Mouse (Mus musculus): ENCODE results near the gene Naxe. TPM values are rescaled to one million over a fixed set of nuclear protein-coding genes. Genes with fewer than 3 reads are reported as not detected.

Naxe gene
- total and polyA plus RNA-seq, 3 experiments = 41.1 to 44.1 (median 42.4) TPM

DNA sequence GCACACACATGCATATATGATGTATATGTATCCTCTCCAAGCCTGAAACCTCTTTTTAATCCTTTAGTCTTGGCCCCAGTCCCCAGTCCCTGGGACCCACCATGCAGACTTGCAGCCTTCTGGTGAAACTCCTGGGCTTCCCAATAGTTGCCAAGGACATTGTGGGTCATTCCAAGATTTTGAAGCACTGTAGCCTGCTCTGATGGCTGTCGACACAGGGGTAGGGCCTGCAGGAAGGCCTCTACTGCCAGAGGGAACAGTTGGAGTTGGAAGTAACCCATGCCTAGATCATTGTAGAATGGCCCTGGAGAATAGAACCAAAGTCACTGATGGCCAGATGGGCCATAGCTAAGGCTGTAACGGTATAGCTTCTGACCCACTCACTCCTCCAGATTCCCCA is 16.1 kb upstream of the Naxe start:
- TF ChIP-seq CTCF (IDR thresholded peaks at IDR 0.05; ENCODE audit: low read depth, low read length) = no peak
- no peak for TF ChIP-seq GATA1 (IDR thresholded peaks at IDR 0.05; ENCODE audit: borderline replicate concordance, low read length)
- TF ChIP-seq POLR2AphosphoS5 (IDR thresholded peaks at IDR 0.05; ENCODE audit: insufficient replicate concordance, low read depth, low read length) = no peak
- TF ChIP-seq TAL1 (conservative IDR thresholded peaks at IDR 0.05; ENCODE audit: low read depth, low read length) = no peak
- no peak for TF ChIP-seq GATA2 (IDR thresholded peaks at IDR 0.05; ENCODE audit: borderline replicate concordance, low read depth, low read length)
- DNase-seq (ENCODE audit: low spot score) (no peak), ATAC-seq (ENCODE audit: extremely low read depth, insufficient number of reproducible peaks, low FRiP score, poor library complexity, severe bottlenecking) (no peak)
- Histone ChIP-seq H3K36me3 (replicated peaks) (no peaks in the 10 kb centered on the region), H3K27me3 (ENCODE audit: insufficient read depth, low read length) (peaks cover 63% of the 10 kb centered on the region), H3K4me3 (ENCODE audit: low read depth, low read length) (no peak overlapping the region), H3K9me3 (replicated peaks) (no peaks in the 10 kb centered on the region), H3K4me1 (ENCODE audit: insufficient read depth, low read depth, low read length) (peaks cover 4% of the 10 kb centered on the region; the same call in 1 of the 2 replicates)

DNA sequence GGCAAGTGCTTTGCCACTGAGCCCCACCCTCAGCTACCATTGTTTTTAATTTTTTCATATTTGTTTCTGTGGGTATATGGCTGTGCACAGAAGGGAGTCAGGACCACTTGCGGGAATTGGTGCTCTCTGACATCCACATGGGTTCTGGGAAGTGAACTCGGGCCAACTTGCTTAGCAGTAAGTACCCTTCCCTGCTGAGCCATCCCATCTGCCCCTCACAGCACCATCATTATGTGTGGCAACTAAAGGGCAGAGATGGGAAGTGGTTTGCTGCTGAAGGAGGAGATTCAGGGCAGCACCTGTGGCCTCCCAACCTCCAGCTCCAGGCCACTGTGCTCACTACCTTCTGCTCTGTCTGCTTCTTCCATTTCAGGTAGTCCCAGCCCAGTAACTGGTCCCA is 15.3 kb upstream of the Naxe start:
- no peak for TF ChIP-seq GATA2 (IDR thresholded peaks at IDR 0.05; ENCODE audit: borderline replicate concordance, low read depth, low read length)
- no peak for TF ChIP-seq GATA1 (IDR thresholded peaks at IDR 0.05; ENCODE audit: borderline replicate concordance, low read length)
- no peak for TF ChIP-seq POLR2AphosphoS5 (IDR thresholded peaks at IDR 0.05; ENCODE audit: insufficient replicate concordance, low read depth, low read length)
- no peak for TF ChIP-seq TAL1 (conservative IDR thresholded peaks at IDR 0.05; ENCODE audit: low read depth, low read length)
- TF ChIP-seq CTCF (IDR thresholded peaks at IDR 0.05; ENCODE audit: low read depth, low read length) = no peak
- H3K4me3 ChIP-seq (ENCODE audit: low read depth, low read length) = no peak overlapping the region
- peaks cover 58% of the 10 kb centered on the region for H3K27me3 ChIP-seq (ENCODE audit: insufficient read depth, low read length)
- no peaks in the 10 kb centered on the region for H3K36me3 ChIP-seq (replicated peaks)
- no peaks in the 10 kb centered on the region for H3K9me3 ChIP-seq (replicated peaks)
- peaks cover 4% of the 10 kb centered on the region; the same call in 1 of the 2 replicates for H3K4me1 ChIP-seq (ENCODE audit: insufficient read depth, low read depth, low read length)
- DNase-seq (ENCODE audit: low spot score) (no peak), ATAC-seq (ENCODE audit: extremely low read depth, insufficient number of reproducible peaks, low FRiP score, poor library complexity, severe bottlenecking) (no peak)

DNA sequence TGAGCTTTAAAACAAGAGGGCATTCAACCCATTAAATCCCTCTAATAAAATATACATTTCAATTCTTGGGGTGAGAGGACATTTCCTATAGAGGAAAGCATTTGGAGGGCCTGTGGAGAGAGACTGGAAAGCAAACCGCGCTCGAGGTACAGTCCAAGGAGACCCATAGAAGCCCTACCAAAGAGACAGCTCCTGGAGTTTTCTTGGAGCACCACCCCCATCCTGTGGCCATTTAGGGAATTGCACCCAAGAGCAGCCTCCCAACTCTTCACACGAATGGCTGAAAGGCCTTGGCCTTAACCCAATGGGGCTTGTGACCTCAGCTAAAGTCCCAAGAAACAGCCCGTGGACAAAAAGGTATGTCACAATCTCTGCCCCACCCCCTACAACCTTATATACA is 13.5 kb upstream of the Naxe start:
- H3K36me3 ChIP-seq (replicated peaks) = no peaks in the 10 kb centered on the region
- peak; percentile 73 for DNase-seq (ENCODE audit: low spot score)
- H3K9me3 ChIP-seq (replicated peaks) = no peaks in the 10 kb centered on the region
- peak; percentile 49; the same call in 1 of the 2 replicates for ATAC-seq (ENCODE audit: extremely low read depth, insufficient number of reproducible peaks, low FRiP score, poor library complexity, severe bottlenecking)
- no peak overlapping the region for H3K4me3 ChIP-seq (ENCODE audit: low read depth, low read length)
- peaks cover 4% of the 10 kb centered on the region; the same call in 1 of the 2 replicates for H3K4me1 ChIP-seq (ENCODE audit: insufficient read depth, low read depth, low read length)
- no peak for TF ChIP-seq GATA2 (IDR thresholded peaks at IDR 0.05; ENCODE audit: borderline replicate concordance, low read depth, low read length)
- TF ChIP-seq CTCF (IDR thresholded peaks at IDR 0.05; ENCODE audit: low read depth, low read length) = peak; percentile 75
- TF ChIP-seq POLR2AphosphoS5 (IDR thresholded peaks at IDR 0.05; ENCODE audit: insufficient replicate concordance, low read depth, low read length) = no peak
- TF ChIP-seq TAL1 (conservative IDR thresholded peaks at IDR 0.05; ENCODE audit: low read depth, low read length) = no peak
- peaks cover 52% of the 10 kb centered on the region for H3K27me3 ChIP-seq (ENCODE audit: insufficient read depth, low read length)

DNA sequence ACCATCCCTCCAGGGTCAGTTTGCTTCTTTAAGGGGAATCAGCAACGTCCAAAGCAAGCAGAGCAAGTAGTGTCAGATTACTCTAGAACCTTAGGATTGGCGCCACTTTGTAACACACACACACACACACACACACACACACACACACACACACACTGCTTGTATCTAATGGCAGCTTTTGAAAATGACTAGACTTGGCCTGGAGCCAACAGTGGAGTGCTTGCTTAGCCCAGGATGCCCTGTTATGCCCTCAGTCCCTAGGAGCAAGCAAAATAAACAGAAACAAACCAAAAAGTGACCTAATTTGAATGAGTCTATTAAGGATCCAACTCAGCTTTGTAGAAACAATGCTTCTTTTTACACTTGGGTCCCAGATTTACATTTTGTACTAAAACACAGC is 10.1 kb upstream of the Naxe start:
- no peaks in the 10 kb centered on the region for H3K9me3 ChIP-seq (replicated peaks)
- H3K27me3 ChIP-seq (ENCODE audit: insufficient read depth, low read length) = peaks cover 27% of the 10 kb centered on the region
- no peak overlapping the region for H3K4me3 ChIP-seq (ENCODE audit: low read depth, low read length)
- H3K36me3 ChIP-seq (replicated peaks) = no peaks in the 10 kb centered on the region
- ATAC-seq (ENCODE audit: extremely low read depth, insufficient number of reproducible peaks, low FRiP score, poor library complexity, severe bottlenecking) (no peak), DNase-seq (ENCODE audit: low spot score) (no peak)
- H3K4me1 ChIP-seq (ENCODE audit: insufficient read depth, low read depth, low read length) = peaks cover 4% of the 10 kb centered on the region; the same call in 1 of the 2 replicates
- TF ChIP-seq CTCF (IDR thresholded peaks at IDR 0.05; ENCODE audit: low read depth, low read length) (no peak), TAL1 (conservative IDR thresholded peaks at IDR 0.05; ENCODE audit: low read depth, low read length) (no peak), GATA1 (IDR thresholded peaks at IDR 0.05; ENCODE audit: borderline replicate concordance, low read length) (no peak), POLR2AphosphoS5 (IDR thresholded peaks at IDR 0.05; ENCODE audit: insufficient replicate concordance, low read depth, low read length) (no peak), GATA2 (IDR thresholded peaks at IDR 0.05; ENCODE audit: borderline replicate concordance, low read depth, low read length) (no peak)

DNA sequence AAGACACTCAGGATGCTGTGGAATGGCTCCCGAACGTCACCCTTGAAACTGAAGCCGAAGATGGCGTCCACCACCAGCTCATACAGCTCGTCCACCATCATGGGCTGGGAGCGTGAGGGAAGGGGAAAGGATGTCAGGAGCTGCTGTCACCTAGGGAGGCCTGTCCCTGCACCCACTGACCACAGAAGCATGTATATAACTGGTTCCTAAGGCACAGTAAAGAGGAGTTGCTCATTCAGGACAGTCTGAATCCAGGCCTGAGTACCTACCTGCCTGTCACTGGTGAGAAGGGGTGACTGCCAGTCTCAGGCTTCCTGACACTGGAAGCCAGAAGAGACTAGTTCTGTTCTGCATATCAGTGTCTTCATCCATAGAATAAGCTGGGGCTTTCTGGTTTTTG is 1.3 kb downstream of the Naxe start:
- Histone ChIP-seq H3K4me3 (ENCODE audit: low read depth, low read length) (peak overlapping the region; percentile 49), H3K9me3 (replicated peaks) (no peaks in the 10 kb centered on the region), H3K27me3 (ENCODE audit: insufficient read depth, low read length) (no peaks in the 10 kb centered on the region), H3K36me3 (replicated peaks) (peaks cover 50% of the 10 kb centered on the region), H3K4me1 (ENCODE audit: insufficient read depth, low read depth, low read length) (peaks cover 23% of the 10 kb centered on the region)
- no peak for DNase-seq (ENCODE audit: low spot score)
- TF ChIP-seq POLR2AphosphoS5 (IDR thresholded peaks at IDR 0.05; ENCODE audit: insufficient replicate concordance, low read depth, low read length) (peak; percentile 16; the same call in 1 of the 2 replicates), TAL1 (conservative IDR thresholded peaks at IDR 0.05; ENCODE audit: low read depth, low read length) (no peak), GATA1 (IDR thresholded peaks at IDR 0.05; ENCODE audit: borderline replicate concordance, low read length) (no peak)
- no peak for ATAC-seq (ENCODE audit: extremely low read depth, insufficient number of reproducible peaks, low FRiP score, poor library complexity, severe bottlenecking)

DNA sequence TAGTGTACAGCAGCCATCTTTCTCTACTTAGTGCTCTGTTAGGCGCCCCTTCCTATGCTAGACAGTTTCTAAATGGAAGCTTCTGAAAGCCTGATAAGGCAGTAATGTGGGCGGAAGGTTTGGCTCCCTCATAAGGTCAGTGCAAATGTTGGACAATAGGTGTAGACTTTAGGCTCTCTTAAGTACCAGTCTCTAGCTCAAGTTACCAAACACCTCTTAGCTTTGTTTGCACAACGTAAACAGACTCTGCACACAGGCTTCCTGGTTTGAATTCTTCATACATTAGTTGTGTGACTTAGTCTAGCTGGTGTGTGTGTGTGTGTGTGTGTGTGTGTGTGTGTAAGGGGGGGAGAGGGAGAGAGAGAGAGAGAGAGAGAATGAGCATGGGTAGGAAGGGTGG is 8.8 kb downstream of the Naxe start:
- H3K36me3 ChIP-seq (replicated peaks) = peaks cover 90% of the 10 kb centered on the region

More for the DNA sequence above, 8.8 kb downstream of the Naxe start:
- H3K4me1 ChIP-seq (ENCODE audit: insufficient read depth, low read depth, low read length) = peaks cover 12% of the 10 kb centered on the region
- DNase-seq (ENCODE audit: low spot score) (no peak), ATAC-seq (ENCODE audit: extremely low read depth, insufficient number of reproducible peaks, low FRiP score, poor library complexity, severe bottlenecking) (no peak)
- H3K4me3 ChIP-seq (ENCODE audit: low read depth, low read length) = no peak overlapping the region
- TF ChIP-seq GATA2 (IDR thresholded peaks at IDR 0.05; ENCODE audit: borderline replicate concordance, low read depth, low read length) = no peak
- TF ChIP-seq CTCF (IDR thresholded peaks at IDR 0.05; ENCODE audit: low read depth, low read length) = no peak
- TF ChIP-seq TAL1 (conservative IDR thresholded peaks at IDR 0.05; ENCODE audit: low read depth, low read length) = no peak
- no peak for TF ChIP-seq GATA1 (IDR thresholded peaks at IDR 0.05; ENCODE audit: borderline replicate concordance, low read length)
- no peak for TF ChIP-seq POLR2AphosphoS5 (IDR thresholded peaks at IDR 0.05; ENCODE audit: insufficient replicate concordance, low read depth, low read length)
- no peaks in the 10 kb centered on the region for H3K9me3 ChIP-seq (replicated peaks)
- H3K27me3 ChIP-seq (ENCODE audit: insufficient read depth, low read length) = no peaks in the 10 kb centered on the region
